Mouse (Mus musculus) lung, postnatal 14 days (tissue): Measurements from ENCODE around the gene Tubgcp6.

Experiments used
- DNase-seq: peaks from one replicate; pipeline ENCODE4 v3.0.0; 2021

Tubgcp6 gene

DNA sequence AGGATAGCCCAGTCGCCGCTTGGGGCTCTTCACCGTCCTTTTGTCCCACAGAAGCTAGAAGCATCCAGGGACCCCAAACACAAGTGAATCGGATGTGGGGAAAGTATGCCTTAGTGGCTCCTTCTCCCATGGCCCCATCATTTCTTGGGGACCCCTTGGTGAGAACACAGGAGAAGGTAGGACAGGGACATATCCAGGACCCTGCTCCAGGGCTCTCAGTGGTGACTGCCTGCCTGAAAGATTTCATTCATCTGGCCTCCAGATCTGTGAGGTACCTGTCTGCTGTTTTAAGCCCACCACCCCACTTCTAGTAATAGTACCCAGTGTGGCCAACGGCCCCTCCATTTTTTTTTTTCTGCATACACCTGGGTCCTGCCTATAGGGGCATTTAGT is 60.4 kb downstream of the Tubgcp6 start:
- DNase-seq: no peak

DNA sequence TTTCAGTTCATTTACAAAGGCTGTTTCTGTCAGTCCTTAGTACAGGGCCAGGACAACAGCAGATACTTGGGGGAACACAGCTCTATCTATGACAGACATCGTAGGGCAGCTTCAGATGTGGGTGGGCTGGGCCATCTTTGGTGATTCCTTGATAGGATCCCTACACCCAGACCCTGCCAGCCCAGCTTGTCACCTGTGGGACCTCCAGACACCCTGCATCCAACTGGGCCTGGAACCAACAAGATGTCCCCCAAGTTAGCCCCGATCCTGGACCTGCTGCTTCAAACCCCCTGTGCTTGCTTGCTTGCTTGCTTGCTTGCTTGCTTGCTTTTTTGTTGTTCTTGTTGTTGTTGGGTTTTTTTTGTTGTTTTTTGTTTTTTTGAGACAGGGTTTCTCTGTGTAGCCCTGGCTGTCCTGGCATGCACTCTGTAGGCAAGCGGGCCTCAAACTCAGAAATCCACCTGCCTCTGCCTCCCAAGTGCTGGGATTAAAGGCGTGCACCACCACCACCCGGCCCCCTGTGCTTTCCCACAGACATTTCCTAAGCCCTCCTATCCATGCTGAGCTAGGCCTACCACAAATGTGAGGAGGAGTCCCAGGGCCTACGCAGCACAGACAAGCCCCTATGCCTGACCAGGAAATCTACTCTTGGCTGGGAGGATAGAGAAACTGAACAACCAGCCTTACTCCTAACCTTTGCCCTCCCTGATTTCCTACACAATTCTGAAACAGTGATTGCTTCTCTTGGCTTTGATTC is 61.0 kb downstream of the Tubgcp6 start:
- DNase-seq: no peak

DNA sequence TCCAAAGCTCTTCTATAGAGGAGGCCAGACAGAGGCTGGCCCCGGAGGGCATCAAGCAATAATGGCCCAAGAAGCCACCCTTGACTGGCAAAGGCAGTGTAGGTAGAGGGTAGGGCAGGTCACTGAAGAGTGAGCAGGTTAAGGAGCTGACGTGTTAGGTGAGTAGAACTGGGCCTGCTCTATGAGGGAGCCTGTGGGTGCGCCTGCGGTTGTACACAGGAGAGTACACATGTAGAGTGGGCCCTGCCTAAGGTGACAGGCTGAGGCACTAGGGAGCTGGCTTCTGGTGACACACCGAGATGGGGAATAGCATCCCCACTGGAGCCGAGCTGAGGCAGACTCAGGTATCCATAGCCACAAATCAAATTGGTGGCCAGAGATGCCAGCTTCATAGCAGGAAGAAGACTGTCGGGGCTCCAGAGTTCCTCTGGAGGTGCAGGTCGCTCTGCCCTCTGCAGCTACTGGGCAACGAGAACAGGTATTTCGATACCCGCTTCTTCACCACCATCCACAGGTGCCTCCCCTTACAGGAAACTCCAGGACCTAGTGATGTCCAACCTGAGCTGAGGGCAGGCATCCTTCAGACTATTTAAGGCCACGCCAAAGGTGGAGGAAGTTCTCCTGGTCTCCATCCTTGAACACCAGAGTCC is 62.0 kb downstream of the Tubgcp6 start:
- no peak for DNase-seq

DNA sequence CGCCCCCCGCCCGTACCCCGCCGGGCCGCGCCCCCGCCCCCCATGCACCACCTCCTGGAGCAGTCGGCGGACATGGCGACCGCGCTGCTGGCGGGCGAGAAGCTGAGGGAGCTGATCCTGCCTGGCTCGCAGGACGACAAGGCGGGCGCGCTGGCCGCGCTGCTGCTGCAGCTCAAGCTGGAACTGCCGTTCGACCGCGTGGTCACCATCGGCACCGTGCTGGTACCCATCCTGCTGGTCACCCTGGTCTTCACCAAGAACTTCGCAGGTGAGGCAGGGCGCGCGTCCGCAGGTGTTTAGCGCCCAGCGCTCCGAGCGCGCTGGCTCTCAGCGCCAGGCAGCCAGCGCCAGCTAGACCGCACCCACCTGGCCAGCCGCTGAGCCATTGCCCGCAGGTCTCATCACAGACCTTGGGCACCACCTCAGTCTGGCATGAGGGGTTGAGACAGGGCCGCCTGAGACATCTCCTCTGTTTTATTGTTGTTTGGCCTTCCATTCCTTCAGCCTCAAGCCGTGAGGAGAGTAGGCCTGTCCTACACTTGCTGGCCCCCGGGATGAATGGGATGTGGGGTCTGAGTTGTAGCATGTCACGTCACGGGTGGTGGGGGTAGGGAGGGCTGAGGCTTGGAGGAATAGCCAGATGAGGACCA is 62.8 kb downstream of the Tubgcp6 start:
- DNase-seq: no peak

DNA sequence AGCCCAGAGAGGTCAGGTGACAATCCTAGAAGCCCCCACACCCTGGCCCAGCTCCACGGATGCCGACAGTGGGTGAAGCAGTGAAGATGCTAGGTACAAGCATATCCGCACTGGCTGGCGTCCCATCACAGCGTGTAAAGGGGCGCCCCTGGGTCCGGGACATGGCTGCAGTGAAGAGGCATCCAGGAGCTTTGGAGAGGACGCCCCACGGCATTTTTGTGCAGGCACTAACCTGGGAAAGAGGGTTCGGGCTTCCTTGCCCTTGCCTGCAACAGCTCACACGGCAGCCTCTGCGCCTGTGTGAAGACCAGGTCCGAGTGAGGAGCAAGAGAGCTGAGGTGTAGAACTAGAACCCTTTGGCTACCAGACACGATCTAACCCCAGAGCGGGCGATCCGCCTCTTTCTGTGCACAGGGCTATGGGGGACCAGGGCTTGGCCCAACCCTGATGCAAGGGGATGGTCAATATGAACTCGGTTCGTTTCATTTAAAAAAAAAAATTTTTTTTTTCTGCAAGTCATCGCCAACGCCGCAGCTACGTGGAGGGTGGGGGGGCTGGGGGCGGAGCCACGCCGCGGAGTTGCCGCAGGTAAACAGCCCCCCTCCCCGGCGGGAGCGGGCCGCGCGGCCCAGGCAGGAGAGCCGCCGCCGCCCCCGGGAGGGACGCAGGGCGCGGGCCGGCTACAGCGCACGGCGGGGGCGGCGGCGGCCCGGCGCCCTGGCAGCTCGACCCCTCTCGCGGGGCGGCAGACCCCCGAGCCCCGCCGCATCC is 63.6 kb downstream of the Tubgcp6 start, which contains the start of gene Panx2:
TSS of gene Panx2 (plus strand) at position 574 of the 771 bp plus-strand sequence.
- no peak for DNase-seq

DNA sequence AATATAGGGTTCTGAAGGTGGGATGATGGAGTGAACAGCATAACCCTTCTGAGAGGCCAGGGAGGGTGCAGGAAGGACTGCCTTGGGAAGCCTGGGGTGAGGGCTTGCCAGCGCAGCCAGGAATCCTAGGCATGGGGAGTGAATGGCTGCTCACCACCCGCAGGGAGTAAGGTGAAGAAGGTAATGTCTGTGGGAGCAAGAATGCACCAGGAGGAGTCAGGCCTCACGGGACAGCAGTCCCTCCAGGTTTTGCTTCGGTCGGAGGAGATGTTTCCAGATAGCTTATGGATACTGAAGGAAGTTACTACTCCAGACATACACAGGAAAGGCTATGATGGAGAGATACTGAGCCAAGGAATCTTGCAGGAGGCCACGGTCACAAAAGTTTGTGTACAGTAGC is 64.2 kb downstream of the Tubgcp6 start:
- DNase-seq: no peak

DNA sequence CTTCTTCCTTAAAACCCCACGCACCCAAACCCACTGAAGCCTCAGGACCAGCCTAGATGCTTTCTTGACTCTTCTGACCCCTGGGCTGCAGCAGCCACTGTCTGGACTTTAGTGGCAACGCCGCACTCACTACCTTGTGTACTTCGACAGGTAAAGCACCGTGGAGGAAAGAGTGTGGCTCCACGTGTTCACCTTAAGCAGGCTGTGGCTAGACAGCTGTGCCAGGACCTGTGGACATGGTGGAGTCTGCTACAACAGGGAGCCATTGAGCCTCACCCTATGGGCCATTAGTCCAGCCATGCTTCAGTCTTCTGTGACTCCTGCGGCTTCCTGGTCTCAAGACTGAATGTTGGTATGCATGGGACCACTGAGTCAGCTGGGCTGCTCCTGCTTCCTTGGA is 68.2 kb downstream of the Tubgcp6 start:
- DNase-seq: no peak
